Comparison of ENCODE assay signal across 7 mouse cellular contexts in genomic region chr4:141134751-141135530, GRCm38 (mm10). TPM values are rescaled to one million over a fixed set of nuclear protein-coding genes. Genes with fewer than 3 reads are reported as not detected.
A peak's percentile ranks its signal among the peaks of the same experiment; 100 is the strongest.
DNase-seq lines count a peak whose midpoint lies in the region; ATAC-seq lines count a peak whose summit lies in the region.

No protein-coding gene starts in this region.

- no peaks in the 10 kb centered on the region for H3K36me3 ChIP-seq in forebrain, embryonic 12.5 days (replicated peaks)
- no peaks in the 10 kb centered on the region for H3K36me3 ChIP-seq in hindbrain, embryonic 11.5 days (ENCODE audit: control insufficient read depth, insufficient read depth, low read length)
- H3K36me3 ChIP-seq in liver, embryonic 16.5 days (ENCODE audit: control insufficient read depth, insufficient read depth): no peaks in the 10 kb centered on the region

- no peaks in the 10 kb centered on the region for H3K27me3 ChIP-seq in forebrain, embryonic 12.5 days
- no peaks in the 10 kb centered on the region for H3K27me3 ChIP-seq in hindbrain, embryonic 11.5 days (ENCODE audit: control insufficient read depth, insufficient read depth, low read length)
- H3K27me3 ChIP-seq in liver, embryonic 16.5 days (ENCODE audit: control insufficient read depth, insufficient read depth, low read depth, low read length): no peaks in the 10 kb centered on the region

- no peaks in the 10 kb centered on the region for H3K9me3 ChIP-seq in forebrain, embryonic 12.5 days
- no peaks in the 10 kb centered on the region for H3K9me3 ChIP-seq in hindbrain, embryonic 11.5 days (ENCODE audit: control insufficient read depth, low read length)
- H3K9me3 ChIP-seq in liver, embryonic 16.5 days (replicated peaks; ENCODE audit: control insufficient read depth, low read length): no peaks in the 10 kb centered on the region

- peak; percentile 45 for DNase-seq in brain, adult 2 months (ENCODE audit: low read depth, low spot score)
- no peak for DNase-seq in hindbrain, embryonic 11.5 days (ENCODE audit: low spot score)
- peak; percentile 74 to 75 for DNase-seq in spleen, postnatal 36 days (ENCODE audit: low spot score in 2 of 2)
- DNase-seq in layer of hippocampus, postnatal 10 days (ENCODE audit: low spot score in 2 of 2): no peak
- DNase-seq in adrenal gland, adult 8-10 months: no peak

- peaks cover 68% of the 10 kb centered on the region for H3K4me1 ChIP-seq in forebrain, embryonic 12.5 days
- peaks cover 14% of the 10 kb centered on the region for H3K4me1 ChIP-seq in hindbrain, embryonic 11.5 days (replicated peaks; ENCODE audit: control insufficient read depth, insufficient read depth, low read length)
- peaks cover 42% of the 10 kb centered on the region for H3K4me1 ChIP-seq in liver, embryonic 16.5 days (ENCODE audit: control insufficient read depth, low read depth, low read length)

- H3K27ac ChIP-seq in forebrain, embryonic 12.5 days: peak overlapping the region; percentile 74
- H3K27ac ChIP-seq in hindbrain, embryonic 11.5 days (ENCODE audit: low read depth, low read length): peak overlapping the region; percentile 56
- peak overlapping the region; percentile 62 for H3K27ac ChIP-seq in liver, embryonic 16.5 days (ENCODE audit: low read length)

- no peak overlapping the region for H3K4me3 ChIP-seq in forebrain, embryonic 12.5 days (replicated peaks)
- no peak overlapping the region for H3K4me3 ChIP-seq in hindbrain, embryonic 11.5 days (ENCODE audit: low read depth, low read length)
- H3K4me3 ChIP-seq in liver, embryonic 16.5 days (ENCODE audit: low read depth, low read length): peak overlapping the region; percentile 29

- H3K9ac ChIP-seq in forebrain, embryonic 12.5 days: peak overlapping the region; percentile 17; the same call in 1 of the 2 replicates
- no peak overlapping the region for H3K9ac ChIP-seq in hindbrain, embryonic 11.5 days (ENCODE audit: low read depth, low read length)
- peak overlapping the region; percentile 1; the same call in 1 of the 2 replicates for H3K9ac ChIP-seq in liver, embryonic 16.5 days (ENCODE audit: low read depth, low read length)

- no peak for ATAC-seq in forebrain, embryonic 12.5 days (ENCODE audit: low FRiP score)
- no peak for ATAC-seq in hindbrain, embryonic 11.5 days (ENCODE audit: low FRiP score)
- ATAC-seq in liver, embryonic 16.5 days (ENCODE audit: low read depth): no peak

- no peak overlapping the region for H3K4me2 ChIP-seq in forebrain, embryonic 12.5 days
- 0 out of 2 replicates have a peak overlapping the region, but pooled peaks have one; percentile 7 for H3K4me2 ChIP-seq in hindbrain, embryonic 11.5 days (replicated peaks; ENCODE audit: low read depth, low read length)
- peak overlapping the region; percentile 45 for H3K4me2 ChIP-seq in liver, embryonic 16.5 days (ENCODE audit: low read depth, low read length)

- 61% methylated on average over 20 of the region's 20 CpGs for WGBS in forebrain, embryonic 12.5 days
- 80% methylated on average over 20 of the region's 20 CpGs for WGBS in hindbrain, embryonic 11.5 days
- WGBS in liver, embryonic 16.5 days (ENCODE audit: insufficient replicate concordance): 58% methylated on average over 20 of the region's 20 CpGs

RNA-seq across cellular contexts. Expression of gene Szrd1, which starts 4.6 kb away (rescaled TPM):
- polyA plus RNA-seq in forebrain, embryonic 12.5 days (2016; fragmentation: Nextera tagmentation; extraction: Ambion mirVana): 32.2 and 36.4 TPM in 2 replicates
- 35.5 and 35.7 TPM in 2 replicates for polyA plus RNA-seq in hindbrain, embryonic 11.5 days (2014; fragmentation: Nextera tagmentation; extraction: Ambion mirVana)
- 18.1 and 19.1 TPM in 2 replicates for polyA plus RNA-seq in liver, embryonic 16.5 days (2015; fragmentation: Nextera tagmentation; extraction: Ambion mirVana)
- total RNA-seq in layer of hippocampus, postnatal 10 days (2021): 10 to 100 TPM; 47.5 to 57.3 TPM
- 100 to 1,000 TPM in 3 of 4 experiments, 10 to 100 TPM in 1; 96.1 to 123 (median 115) TPM for total RNA-seq in adrenal gland, adult 8-10 months (2022)

RNA-seq across cellular contexts. Expression of gene Fbxo42, which starts 12.8 kb away (rescaled TPM):
- polyA plus RNA-seq in forebrain, embryonic 12.5 days (2016; fragmentation: Nextera tagmentation; extraction: Ambion mirVana): 24.7 and 26.9 TPM in 2 replicates
- polyA plus RNA-seq in hindbrain, embryonic 11.5 days (2014; fragmentation: Nextera tagmentation; extraction: Ambion mirVana): 21.9 and 24.8 TPM in 2 replicates
- 16.3 and 18.0 TPM in 2 replicates for polyA plus RNA-seq in liver, embryonic 16.5 days (2015; fragmentation: Nextera tagmentation; extraction: Ambion mirVana)
- total RNA-seq in layer of hippocampus, postnatal 10 days (2021): 10 to 100 TPM; 28.6 to 33.0 TPM
- total RNA-seq in adrenal gland, adult 8-10 months (2022): 10 to 100 TPM; 24.5 to 32.1 (median 29.0) TPM

RNA-seq across cellular contexts. Expression of gene Spata21, which starts 46.8 kb away (rescaled TPM):
- 0.26 TPM in 1 of 2 replicates, not detected in the other for polyA plus RNA-seq in forebrain, embryonic 12.5 days (2016; fragmentation: Nextera tagmentation; extraction: Ambion mirVana)
- polyA plus RNA-seq in hindbrain, embryonic 11.5 days (2014; fragmentation: Nextera tagmentation; extraction: Ambion mirVana): 0.17 and 0.19 TPM in 2 replicates
- polyA plus RNA-seq in liver, embryonic 16.5 days (2015; fragmentation: Nextera tagmentation; extraction: Ambion mirVana): not detected in 2 replicates
- under 1 TPM; 0.27 to 0.53 TPM for total RNA-seq in layer of hippocampus, postnatal 10 days (2021)
- total RNA-seq in adrenal gland, adult 8-10 months (2022): not detected

RNA-seq across cellular contexts. Expression of gene Necap2, which starts 56.8 kb away (rescaled TPM):
- 52.7 and 56.8 TPM in 2 replicates for polyA plus RNA-seq in forebrain, embryonic 12.5 days (2016; fragmentation: Nextera tagmentation; extraction: Ambion mirVana)
- 50.8 and 51.7 TPM in 2 replicates for polyA plus RNA-seq in hindbrain, embryonic 11.5 days (2014; fragmentation: Nextera tagmentation; extraction: Ambion mirVana)
- 87.5 and 93.3 TPM in 2 replicates for polyA plus RNA-seq in liver, embryonic 16.5 days (2015; fragmentation: Nextera tagmentation; extraction: Ambion mirVana)
- total RNA-seq in layer of hippocampus, postnatal 10 days (2021): 10 to 100 TPM; 43.7 to 48.4 TPM
- 10 to 100 TPM; 55.4 to 82.5 (median 71.9) TPM for total RNA-seq in adrenal gland, adult 8-10 months (2022)

Comparison
In these comparisons a context has a peak if more than half of its experiments do, and no peak if none do; other contexts are left out.
1. DNase-seq: peak in brain, adult 2 months (single experiment) and spleen, postnatal 36 days (2 of 2); none in hindbrain, embryonic 11.5 days (single experiment), layer of hippocampus, postnatal 10 days (0 of 2) and adrenal gland, adult 8-10 months (single experiment).
2. Peak in every context shown above with its lines, with median percentiles within 50 percentile points of each other: H3K27ac ChIP-seq.